Mouse (Mus musculus) ES-E14 (cell line): ENCODE measurements around the gene Prss16.

Experiments
- HCFC1 ChIP-seq: IDR thresholded peaks from 2 replicates; pipeline ENCODE4 v1.6.1; 2012; ENCODE audit warnings: low read length, inconsistent platforms, borderline replicate concordance; ENCODE audit not compliant: insufficient read depth
- ZC3H11A ChIP-seq: IDR thresholded peaks from 2 replicates; pipeline ENCODE4 v1.6.1; 2012; ENCODE audit warnings: low read depth, mild to moderate bottlenecking, inconsistent platforms, low read length, borderline replicate concordance

- no peak for TF ChIP-seq HCFC1
- no peak for TF ChIP-seq ZC3H11A
Measured at GRCm38 (mm10) chr13:22001346-22001745, 8.2 kb downstream of the Prss16 start.
